Mouse (Mus musculus) urinary bladder, postnatal 14 days (tissue): ENCODE data around the gene Tomm40l.

ENCODE experiments used
- DNase-seq: peaks from one replicate; pipeline ENCODE4 v3.0.0; 2021; ENCODE audit warnings: low spot score

Gene Tomm40l

DNA sequence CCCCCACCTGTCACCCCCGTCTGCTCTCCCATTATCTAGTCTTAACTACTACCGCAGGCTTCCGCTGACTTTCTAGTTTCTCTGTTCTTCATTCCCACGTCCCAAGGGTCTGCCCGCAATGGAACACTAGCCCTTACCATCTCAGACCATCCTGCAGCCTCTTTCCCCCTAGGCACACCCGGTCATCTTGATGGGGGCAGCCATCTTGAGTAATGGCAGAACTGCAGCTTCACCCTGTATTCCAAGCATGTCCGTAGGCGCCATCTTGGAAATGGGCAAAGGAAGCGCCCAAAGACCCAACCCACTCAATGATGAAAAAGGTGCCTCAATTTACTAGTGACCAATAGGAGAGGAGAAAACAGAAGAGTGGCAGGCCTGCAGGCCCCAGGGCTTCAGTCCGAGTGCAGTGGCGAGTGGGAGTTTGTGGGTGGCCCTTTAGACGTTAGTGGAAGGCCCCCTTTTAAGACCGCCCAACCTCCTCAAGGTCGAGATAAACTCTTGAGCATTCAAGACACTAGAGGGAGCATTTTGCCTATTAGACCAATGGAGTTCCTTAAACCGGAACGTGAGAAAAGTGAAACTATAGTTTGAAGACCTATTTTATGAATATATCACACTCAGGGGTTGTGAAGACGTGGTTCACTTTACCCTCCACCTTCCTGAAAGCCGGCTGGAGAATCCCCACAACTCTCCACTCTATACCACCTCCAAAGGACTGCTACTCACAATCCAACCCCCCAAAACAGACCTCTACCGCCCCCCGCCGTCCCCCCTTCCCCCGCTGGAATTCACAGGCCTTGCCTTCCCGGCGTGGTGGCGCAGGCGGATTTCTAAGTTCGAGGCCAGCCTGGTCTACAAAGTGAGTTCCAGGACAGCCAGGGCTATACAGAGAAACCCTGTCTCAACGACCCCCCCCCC lies at the start of gene Tomm40l:
Gene Tomm40l, minus strand, starts transcription at position 277 of the 918 bp plus-strand sequence.
- peak; percentile 92 for DNase-seq

DNA sequence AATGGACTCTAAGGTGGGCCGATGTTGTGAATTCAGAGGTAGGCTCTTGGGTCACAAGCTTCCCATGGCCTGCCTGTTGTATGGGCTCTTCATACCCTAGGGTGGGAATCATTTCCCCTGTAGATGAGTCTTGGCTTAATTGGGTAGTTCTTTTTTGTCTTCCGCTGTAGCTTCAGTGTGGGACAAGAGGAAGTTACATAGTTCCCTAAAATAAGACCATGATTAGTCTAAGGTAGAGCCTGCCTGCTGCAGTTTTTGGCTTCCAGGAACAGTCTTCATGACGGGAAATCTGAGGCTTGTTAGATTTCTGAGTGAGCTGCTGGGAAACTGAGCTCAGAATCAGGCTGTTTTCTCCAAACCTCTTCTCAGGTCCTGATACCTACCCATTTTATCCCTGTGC lies 49.8 kb upstream of the Tomm40l start:
- DNase-seq = no peak

DNA sequence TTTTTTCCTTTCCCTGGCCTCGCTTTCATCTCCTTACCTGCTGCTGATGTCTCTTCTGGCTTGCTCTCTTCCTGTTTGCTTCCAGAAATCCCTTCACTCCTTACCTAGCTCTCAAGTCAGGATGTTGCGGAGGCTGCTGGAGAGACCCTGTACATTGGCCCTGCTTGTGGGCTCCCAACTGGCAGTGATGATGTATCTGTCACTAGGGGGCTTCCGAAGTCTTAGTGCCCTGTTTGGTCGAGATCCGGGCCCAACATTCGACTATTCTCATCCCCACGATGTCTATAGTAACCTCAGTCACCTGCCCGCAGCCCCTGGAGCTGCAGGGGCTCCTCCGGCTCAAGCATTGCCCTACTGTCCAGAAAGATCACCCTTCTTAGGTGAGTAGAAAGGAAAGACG lies 49.3 kb upstream of the Tomm40l start:
- no peak for DNase-seq

DNA sequence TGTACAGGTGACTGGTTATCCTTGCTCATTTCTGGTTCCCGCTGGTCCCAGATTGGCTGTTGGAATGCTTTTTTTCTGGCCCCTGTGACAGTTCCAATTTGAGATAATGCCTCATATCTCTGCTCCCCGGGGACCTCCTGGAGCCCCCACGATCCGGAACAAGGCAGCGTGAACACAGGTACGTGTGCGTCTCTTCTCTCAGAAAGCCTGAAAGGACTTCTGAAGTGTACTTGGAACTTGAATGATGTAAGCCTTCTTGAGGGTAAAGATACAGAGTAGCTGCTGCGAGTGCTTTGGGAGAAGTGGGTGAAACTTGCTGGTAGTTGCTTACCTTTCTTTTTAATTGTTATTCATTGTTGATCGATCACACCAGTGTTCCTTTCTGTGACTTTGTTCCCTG lies 48.9 kb upstream of the Tomm40l start:
- no peak for DNase-seq

DNA sequence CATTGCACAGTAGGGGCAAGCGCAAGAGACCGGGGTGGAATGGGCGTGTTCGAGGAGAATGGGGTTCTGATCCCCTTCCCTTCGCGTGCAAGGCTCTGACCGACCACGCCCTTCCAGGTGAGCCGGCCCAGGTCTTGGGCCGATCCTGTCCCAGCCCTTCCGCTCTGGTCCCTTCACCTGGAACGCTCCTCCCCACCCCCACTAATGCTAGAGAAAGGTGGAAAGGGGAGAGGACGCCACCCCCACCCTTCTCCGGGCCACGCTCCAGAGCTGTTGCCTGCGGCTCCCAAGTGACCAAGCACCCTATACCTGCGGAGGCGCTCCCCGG lies 48.2 kb upstream of the Tomm40l start:
- DNase-seq = peak; percentile 79

DNA sequence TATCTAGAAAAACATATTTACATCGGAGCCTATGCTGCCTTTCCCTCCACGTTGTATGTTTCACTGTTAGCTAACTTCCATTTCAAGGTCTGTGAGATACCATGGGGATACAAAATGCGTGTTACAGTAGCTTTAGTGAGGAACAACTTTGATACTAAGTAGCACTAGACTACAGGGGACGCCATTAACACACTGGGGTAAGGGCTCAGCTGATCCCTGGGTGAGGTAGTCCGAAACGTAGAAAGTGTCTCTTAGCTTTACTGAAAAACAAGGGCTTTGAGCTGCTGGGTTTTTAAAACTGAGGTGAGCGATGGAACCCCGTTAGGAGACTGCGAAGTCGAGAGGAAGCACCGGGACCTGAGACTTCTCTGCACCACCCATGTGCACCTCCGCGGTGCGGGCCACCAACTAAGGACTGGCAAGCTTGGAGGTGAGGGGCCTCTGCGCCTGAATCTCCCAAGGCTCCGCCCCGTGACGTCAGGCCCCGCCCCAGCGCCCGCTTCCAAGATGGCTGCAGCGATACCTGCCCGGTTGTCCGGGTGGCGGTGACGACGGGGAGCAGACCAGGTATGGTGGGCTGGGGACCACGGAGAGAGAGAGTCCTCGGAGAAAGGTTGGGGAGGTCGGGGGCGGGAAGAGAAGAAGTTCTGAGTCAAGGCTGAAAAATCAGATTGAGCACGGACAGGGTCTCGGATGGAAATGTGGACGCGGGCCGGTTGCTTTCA lies 47.7 kb upstream of the Tomm40l start, which contains the start of gene B4galt3:
Gene B4galt3, plus strand, starts transcription at position 481 of the 725 bp plus-strand sequence.
- DNase-seq = peak; percentile 98

DNA sequence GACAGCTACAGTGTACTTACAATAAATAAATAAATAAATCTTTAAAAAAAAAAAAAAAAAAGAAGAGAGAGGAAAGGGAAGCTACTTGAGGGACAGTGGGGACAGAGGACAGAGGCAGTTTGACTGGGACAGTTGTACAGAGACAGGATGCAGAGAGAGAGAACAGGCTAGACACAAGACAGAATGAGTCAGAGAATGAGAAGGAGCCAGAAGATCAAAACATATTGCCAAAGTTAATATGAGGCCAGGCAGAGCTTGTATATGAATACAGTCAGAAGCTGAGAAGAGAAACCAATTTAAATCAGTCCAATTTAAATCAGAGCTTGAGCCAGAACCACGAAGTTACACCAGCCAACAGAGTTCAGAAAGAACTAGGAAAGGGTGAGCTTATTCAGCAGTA lies 46.0 kb upstream of the Tomm40l start:
- no peak for DNase-seq

DNA sequence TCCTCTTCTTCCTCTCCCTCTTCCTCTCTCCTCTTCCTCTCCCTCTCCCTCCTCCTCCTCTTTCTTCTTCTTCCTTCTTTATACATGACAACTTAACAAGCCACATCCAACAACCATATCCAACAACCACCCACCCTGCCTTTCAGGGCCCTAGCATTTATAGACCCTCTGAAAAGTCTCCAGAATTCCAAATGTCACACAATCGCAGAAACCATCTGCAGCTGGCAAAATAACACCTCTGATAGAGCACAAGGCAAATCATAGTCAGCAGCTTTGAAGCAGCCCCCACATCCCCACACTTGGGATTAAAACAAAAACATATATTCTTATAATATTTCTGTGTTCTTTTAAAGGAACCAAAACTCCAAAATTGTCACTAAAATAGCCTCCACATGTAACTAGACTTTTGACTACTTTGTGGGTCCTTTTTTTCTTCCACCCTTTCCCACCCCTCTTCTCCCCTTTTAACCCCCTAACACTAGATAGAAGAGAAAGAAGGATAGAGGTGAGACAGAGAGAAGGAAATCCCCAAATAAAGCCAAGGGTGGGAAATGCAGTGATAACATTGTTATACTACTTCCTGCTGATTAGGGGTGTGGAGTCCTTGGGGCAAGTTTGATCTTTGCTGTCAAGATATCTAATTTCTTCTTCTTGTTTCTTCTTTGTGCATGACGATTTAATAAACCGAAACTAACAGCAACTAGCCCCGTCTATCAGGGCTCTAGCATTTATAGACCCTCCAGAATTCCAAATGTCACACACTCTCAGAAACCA lies 43.8 kb upstream of the Tomm40l start:
- no peak for DNase-seq

DNA sequence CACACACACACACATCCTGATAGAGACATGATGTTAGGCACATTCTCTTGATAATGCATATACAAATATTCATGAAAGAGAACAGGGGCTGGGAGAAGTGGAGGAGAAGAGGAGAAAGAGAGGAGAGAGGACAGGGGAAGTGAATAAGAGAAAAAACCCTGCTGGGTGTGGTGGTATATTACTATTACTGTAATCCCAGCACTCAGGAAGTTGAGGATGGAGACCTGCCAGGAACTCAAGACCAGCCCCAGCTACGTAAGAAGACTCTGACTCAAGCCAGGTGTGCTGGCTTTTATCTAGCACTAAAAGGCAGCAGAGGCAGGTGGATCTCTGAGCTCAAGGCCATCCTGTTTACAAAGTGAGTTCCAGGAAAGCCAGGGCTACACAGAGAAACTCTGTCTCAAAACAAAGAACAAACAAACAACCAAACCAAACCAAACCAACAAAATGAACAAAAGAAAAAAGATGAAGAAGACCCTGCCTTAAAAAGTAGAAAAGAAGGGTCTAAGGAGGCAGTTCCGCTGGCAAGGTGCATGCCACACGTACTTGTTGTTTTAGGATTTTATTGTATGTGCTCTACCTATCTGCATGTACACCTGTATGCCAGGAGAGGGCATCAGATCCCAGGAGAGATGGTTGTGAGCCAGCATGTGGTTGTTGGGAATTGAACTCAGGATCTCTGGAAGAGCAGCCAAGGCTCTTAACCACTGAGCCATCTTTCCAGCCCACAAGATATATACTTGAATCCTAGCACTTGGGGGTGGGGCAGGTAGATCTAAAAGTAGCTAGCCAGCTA lies 41.5 kb upstream of the Tomm40l start:
- no peak for DNase-seq

DNA sequence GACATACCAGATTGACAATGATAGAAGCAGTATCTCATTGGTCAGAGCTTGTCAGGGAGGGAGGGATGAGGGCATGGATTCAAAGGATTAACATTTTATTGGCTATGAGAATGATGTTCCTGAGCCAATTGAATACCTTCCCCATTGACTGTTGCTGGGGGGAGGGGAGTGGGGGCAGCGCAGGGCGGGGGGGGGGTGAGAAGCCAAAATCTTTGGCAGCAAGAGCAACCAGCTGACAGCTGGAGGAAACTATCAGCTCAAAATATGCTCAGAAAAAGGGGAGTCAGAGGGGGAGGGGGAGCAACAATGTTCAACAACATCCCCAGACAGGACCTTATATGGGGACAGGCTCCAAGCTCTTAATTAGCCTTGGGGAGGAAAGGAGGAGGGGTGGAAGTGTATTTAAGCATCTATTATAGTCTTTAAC lies 40.9 kb upstream of the Tomm40l start:
- DNase-seq = no peak

DNA sequence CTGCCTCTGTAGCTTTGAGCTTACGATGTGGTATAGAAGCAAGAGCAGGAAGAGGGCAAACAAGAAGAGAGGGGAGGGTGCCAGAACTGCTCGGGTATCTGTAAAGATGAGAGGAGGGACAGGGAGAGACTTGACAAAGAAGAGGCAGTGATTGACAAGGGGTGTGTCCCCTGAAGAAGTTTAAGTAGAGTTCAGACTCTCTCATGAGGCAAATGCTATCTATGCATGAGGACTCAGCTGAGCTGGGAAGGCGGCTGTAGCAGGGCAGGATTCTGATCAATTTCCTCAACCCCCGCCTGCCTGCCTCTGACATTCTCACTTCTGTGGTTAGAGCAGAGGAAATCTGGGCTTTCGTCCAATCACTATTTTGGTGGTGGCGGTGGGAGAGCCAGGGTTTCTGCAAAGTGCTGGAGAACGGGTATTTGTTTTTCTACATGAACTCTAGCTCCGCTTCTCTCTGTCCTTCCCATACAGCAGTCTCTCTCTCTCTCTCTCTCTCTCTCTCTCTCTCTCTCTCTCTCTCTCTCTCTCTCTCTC lies 40.3 kb upstream of the Tomm40l start:
- peak; percentile 58 for DNase-seq

DNA sequence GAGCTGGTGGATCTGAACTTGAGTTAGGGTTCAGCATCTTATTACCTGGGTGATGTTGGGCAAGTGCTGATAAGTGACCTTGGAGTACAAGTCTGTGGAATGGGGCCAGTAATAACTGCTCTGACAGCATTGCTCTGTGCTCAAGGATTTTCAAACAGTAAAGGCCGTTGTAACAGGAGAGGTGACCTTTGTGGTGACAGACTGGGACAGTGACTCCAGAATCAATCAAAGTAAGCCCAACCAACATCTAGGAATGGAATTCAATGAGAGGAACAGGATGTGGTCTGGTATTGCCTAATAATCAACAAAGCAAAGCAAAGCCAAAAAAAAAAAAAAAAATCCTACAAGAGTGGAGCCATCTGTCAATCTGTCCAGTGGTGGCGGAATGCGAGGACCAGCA lies 38.0 kb upstream of the Tomm40l start:
- DNase-seq = no peak

DNA sequence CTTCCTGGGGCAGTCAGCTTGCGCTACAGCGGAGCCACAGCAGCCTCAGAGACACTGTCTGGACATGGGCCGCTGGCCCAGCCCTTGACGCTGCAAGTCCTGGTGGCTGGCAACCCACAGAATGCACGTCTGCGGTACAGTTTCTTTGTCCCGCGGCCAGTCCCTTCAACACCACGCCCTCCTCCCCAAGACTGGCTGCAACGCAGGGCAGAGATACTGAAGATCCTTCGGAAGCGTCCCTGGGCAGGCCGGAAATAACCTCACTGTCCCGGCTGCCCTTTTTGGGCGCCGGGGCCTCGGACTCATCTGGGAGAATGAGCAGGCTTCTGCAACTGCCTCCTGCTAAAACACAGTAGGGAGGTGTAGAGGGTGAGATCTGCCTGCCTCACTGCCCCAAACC lies 36.6 kb upstream of the Tomm40l start:
- DNase-seq = no peak

DNA sequence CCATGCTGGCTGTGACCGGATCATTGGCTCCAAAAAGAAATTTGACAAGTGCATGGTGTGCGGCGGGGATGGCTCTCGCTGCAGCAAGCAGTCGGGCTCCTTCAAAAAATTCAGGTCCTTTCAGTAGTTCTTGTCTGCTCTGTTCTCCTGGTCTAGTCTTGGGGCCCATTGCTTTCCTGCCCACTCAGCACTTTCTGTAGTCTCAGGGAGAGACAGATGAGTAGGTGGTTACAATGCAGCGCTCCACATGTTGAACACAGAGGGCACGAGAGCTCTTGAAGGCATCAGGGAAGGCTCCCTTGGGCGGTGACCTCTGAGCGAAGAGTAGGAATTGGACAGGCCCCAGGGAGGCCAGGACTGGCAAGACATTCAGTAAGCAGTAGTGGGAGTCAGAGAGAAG lies 35.5 kb upstream of the Tomm40l start:
- DNase-seq = no peak

DNA sequence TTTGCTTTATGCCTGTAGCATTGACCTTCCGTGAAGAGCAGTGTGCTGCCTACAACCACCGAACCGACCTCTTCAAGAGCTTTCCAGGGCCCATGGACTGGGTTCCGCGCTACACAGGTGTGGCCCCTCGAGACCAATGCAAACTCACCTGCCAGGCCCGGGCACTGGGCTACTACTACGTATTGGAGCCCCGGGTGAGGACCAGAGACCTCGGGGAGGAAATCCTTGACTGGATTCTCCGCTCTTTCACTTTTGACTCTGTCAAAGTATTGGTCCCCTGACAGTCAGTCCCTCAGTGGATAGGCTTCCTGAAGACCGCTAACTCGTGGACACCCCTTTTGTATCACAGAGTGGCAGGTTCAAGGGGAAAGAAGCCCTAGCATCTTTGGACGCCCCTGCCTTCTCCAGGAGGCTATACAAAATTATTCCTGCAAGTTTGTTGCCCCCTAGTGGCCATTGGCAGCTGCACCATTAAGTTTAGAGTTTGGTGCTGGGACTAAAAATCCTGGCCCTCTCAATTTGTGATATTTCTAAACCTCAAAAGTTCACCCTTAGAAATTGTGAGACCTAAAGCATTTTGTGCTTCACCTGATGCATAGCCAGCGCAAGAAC lies 34.7 kb upstream of the Tomm40l start:
- peak; percentile 61 for DNase-seq

DNA sequence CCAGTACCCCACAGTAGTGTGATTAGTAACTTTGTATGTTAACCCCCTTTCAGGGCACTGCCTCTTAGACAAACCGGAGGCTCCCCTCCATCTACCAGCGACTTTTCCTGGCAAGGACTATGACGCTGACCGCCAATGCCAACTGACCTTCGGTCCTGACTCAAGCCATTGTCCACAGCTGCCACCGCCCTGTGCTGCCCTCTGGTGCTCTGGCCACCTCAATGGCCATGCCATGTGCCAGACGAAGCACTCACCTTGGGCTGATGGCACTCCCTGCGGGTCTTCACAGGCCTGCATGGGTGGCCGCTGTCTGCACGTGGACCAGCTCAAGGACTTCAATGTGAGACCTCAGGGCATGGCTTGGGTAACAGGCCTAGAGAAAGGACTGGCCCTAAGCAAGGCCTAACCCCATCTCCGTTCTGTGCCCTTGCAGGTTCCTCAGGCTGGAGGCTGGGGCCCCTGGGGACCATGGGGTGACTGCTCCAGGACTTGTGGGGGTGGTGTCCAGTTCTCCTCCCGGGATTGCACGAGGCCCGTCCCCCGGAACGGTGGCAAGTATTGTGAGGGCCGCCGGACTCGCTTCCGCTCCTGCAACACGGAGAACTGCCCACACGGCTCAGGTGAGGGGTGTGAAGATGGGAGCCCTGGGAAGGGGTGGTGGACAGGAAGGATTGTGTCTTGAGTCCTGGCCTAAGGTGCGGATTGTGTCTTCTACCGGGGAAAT lies 33.9 kb upstream of the Tomm40l start:
- no peak for DNase-seq

DNA sequence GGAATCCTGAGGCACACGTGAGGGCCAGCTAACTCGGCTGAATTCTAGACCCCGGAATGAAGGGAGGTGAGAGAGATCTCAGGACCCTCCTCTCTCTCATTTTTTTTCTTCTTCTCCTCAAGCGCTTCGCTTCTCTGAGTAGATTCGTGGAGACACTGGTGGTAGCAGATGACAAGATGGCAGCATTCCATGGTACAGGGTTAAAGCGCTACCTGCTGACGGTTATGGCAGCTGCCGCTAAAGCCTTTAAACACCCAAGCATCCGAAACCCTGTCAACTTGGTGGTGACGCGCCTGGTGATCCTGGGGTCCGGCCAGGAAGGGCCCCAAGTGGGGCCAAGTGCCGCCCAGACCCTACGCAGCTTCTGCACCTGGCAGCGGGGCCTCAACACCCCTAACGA lies 30.1 kb upstream of the Tomm40l start:
- DNase-seq = no peak

DNA sequence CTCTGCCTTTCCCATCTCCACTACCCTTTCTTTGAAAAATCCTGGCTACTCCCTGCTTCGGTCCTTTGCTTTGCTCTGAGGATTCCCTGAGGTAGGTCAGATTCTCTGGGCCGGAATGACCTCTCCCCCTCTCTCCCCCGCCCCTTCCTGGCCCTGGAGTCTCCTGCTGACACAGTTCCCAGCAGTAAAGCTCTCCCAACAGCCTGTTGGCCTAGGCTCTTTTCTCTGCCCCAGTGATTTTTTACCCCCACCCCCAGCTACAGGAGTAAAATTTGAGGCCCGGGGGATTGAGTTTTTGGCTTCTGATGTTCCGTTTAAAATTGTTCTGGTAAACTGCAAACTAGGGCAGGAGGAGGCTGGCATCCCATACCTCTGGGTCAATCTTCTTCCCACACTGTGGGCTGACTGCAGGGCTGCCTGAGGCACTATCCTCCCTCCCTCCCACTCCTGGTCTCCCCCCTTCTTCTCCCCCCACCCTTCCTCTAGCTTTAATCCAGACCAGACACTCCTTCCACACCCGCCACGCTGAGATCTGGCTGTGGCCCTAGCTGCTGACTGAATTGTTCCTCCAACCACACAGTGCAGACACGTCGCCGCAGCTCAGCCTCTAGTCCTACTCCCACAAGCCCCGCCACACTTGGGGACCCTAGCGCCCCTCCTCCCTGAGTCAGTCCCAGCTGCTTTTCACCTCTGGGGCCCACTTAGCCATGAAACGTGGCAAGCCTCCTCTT lies 29.4 kb upstream of the Tomm40l start:
- peak; percentile 42 for DNase-seq
